Mouse (Mus musculus) liver, adult 10 weeks (tissue): ENCODE data around the gene Txn2. TPM values are rescaled to one million over a fixed set of nuclear protein-coding genes. Genes with fewer than 3 reads are reported as not detected.

Experiments used
- polyA plus RNA-seq: library from polyadenylated mRNA; stranded (reverse); fragments of 350-450 nt; fragmentation: Illumina TruSeq; extraction: RNeasy Lipid Tissue Mini Kit (QIAGEN cat#74804); gene quantifications from one replicate; pipeline ENCODE4 v1.2.3, GENCODE M21; 2014; ENCODE audit warnings: low read depth, low replicate concordance

Gene Txn2
- polyA plus RNA-seq, result 71.3 TPM

DNA sequence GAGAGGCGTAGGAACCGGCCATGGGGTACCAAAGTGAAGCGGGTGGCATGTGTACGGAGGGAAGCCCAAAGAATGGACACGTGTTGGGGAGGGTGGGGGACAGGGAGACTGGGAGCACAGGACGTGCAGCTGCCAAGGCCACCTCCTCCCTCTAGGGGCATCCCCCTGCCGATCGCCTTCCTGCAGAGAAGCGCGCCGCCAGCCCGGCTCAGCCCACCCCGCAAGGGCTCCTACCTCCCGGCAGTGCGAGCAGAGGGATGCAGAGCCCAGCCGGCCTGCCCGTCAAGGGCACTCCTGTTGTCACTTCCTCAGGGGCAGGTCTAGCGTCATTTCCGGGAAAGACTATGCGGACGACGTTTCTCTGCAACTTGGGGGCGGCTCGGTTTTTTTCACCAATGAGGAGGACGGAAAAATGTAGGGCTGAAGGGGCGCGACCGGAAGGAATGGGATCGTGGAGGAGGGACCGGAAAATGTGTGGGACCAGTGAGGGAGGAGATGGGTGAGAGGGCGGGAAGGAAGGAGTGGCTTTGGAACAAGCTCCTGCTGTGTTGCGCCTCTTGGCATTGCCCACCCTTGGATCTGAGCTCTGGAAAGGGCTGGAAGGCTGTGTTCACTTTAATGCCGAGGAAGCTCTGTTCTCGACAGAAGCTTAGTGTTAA, at the start of gene Txn2:
Gene Txn2 (minus strand): TSS at position 334 of the 659 bp plus-strand sequence.

GRCm38 (mm10) chr15:77970470-77971292, 41.9 kb upstream of the Txn2 start, which contains the start of gene Eif3d:
Eif3d (minus strand) TSS chr15:77970813.

GRCm38 (mm10) chr15:77956404-77956901, 27.6 kb upstream of the Txn2 start, which contains the start of gene Foxred2:
Foxred2 (minus strand) TSS chr15:77956722.

Other genes with a start within 250 kb of the Txn2 start
- gene Apol7e, start 230.1 kb downstream of the Txn2 start, polyA plus RNA-seq, result 0.74 TPM
- gene Apol9b, start 200.0 kb downstream of the Txn2 start, polyA plus RNA-seq, result 28.4 TPM
- not detected for gene Apol8, start 172.0 kb downstream of the Txn2 start, polyA plus RNA-seq
- gene Myh9, start 86.8 kb downstream of the Txn2 start, polyA plus RNA-seq, result 3.8 TPM
- gene Foxred2, start 27.7 kb upstream of the Txn2 start, polyA plus RNA-seq, result 0.16 TPM
- 22.4 TPM for gene Eif3d, start 41.8 kb upstream of the Txn2 start, polyA plus RNA-seq
- gene Cacng2, start 191.0 kb upstream of the Txn2 start, polyA plus RNA-seq, result not detected
- gene Ift27, start 245.1 kb upstream of the Txn2 start, polyA plus RNA-seq, result 4.1 TPM